Mouse (Mus musculus): ENCODE results near the gene Tbx15. TPM values are rescaled to one million over a fixed set of nuclear protein-coding genes. Genes with fewer than 3 reads are reported as not detected.
A peak's percentile ranks its signal among the peaks of the same experiment; 100 is the strongest.

Gene Tbx15
- polyA plus RNA-seq, 1 experiment from 2014 or later, result 0.92 TPM

- Histone ChIP-seq H3K4me3 (replicated peaks; ENCODE audit: low read depth, low read length) (no peak overlapping the region), H3K9ac (replicated peaks; ENCODE audit: low read length) (no peak overlapping the region), H3K36me3 (ENCODE audit: control insufficient read depth, insufficient read depth, low read length) (no peaks in the 10 kb centered on the region), H3K4me2 (ENCODE audit: low read length) (no peak overlapping the region), H3K4me1 (ENCODE audit: control insufficient read depth, insufficient read depth, low read length) (no peaks in the 10 kb centered on the region), H3K9me3 (ENCODE audit: control insufficient read depth, low read length) (no peaks in the 10 kb centered on the region), H3K27me3 (ENCODE audit: control insufficient read depth, insufficient read depth, low read length) (peaks cover 96% of the 10 kb centered on the region), H3K27ac (replicated peaks; ENCODE audit: low read depth, low read length) (no peak overlapping the region)
- 32% methylated on average over 2 of the region's 2 CpGs for WGBS
- DNase-seq (peak; percentile 32), ATAC-seq (ENCODE audit: low FRiP score, low TSS enrichment) (no peak)
Measured at GRCm38 (mm10) chr3:99260395-99260794, 20.2 kb downstream of the Tbx15 start.

GRCm38 (mm10) chr3:99261371-99261791 lies 21.2 kb downstream of the Tbx15 start:
- DNase-seq (peak; percentile 37), ATAC-seq (ENCODE audit: low FRiP score, low TSS enrichment) (no peak)
- Histone ChIP-seq H3K4me2 (ENCODE audit: low read length) (no peak overlapping the region), H3K27me3 (ENCODE audit: control insufficient read depth, insufficient read depth, low read length) (peaks cover 96% of the 10 kb centered on the region), H3K4me3 (replicated peaks; ENCODE audit: low read depth, low read length) (no peak overlapping the region), H3K36me3 (ENCODE audit: control insufficient read depth, insufficient read depth, low read length) (no peaks in the 10 kb centered on the region), H3K9me3 (ENCODE audit: control insufficient read depth, low read length) (no peaks in the 10 kb centered on the region), H3K9ac (replicated peaks; ENCODE audit: low read length) (no peak overlapping the region), H3K4me1 (ENCODE audit: control insufficient read depth, insufficient read depth, low read length) (no peaks in the 10 kb centered on the region), H3K27ac (replicated peaks; ENCODE audit: low read depth, low read length) (no peak overlapping the region)
- 3% methylated on average over 18 of the region's 18 CpGs for WGBS

- Histone ChIP-seq H3K9me3 (ENCODE audit: control insufficient read depth, low read length) (no peaks in the 10 kb centered on the region), H3K9ac (replicated peaks; ENCODE audit: low read length) (no peak overlapping the region), H3K36me3 (ENCODE audit: control insufficient read depth, insufficient read depth, low read length) (no peaks in the 10 kb centered on the region), H3K27ac (replicated peaks; ENCODE audit: low read depth, low read length) (no peak overlapping the region), H3K4me2 (ENCODE audit: low read length) (no peak overlapping the region), H3K4me1 (ENCODE audit: control insufficient read depth, insufficient read depth, low read length) (no peaks in the 10 kb centered on the region), H3K27me3 (ENCODE audit: control insufficient read depth, insufficient read depth, low read length) (peaks cover 97% of the 10 kb centered on the region), H3K4me3 (replicated peaks; ENCODE audit: low read depth, low read length) (no peak overlapping the region)
- ATAC-seq (ENCODE audit: low FRiP score, low TSS enrichment), result no peak
- peak; percentile 27 for DNase-seq
- WGBS, result 3% methylated on average over 2 of the region's 2 CpGs
Measured at GRCm38 (mm10) chr3:99261986-99262385, 21.8 kb downstream of the Tbx15 start.

GRCm38 (mm10) chr3:99263471-99263903 lies 23.3 kb downstream of the Tbx15 start:
- no peak overlapping the region for H3K9ac ChIP-seq (replicated peaks; ENCODE audit: low read length)
- DNase-seq, result peak; percentile 26
- no peak overlapping the region for H3K4me3 ChIP-seq (replicated peaks; ENCODE audit: low read depth, low read length)
- no peak overlapping the region for H3K27ac ChIP-seq (replicated peaks; ENCODE audit: low read depth, low read length)
- 13% methylated on average over 9 of the region's 9 CpGs for WGBS
- no peaks in the 10 kb centered on the region for H3K4me1 ChIP-seq (ENCODE audit: control insufficient read depth, insufficient read depth, low read length)
- no peaks in the 10 kb centered on the region for H3K9me3 ChIP-seq (ENCODE audit: control insufficient read depth, low read length)
- no peak for ATAC-seq (ENCODE audit: low FRiP score, low TSS enrichment)
- H3K36me3 ChIP-seq (ENCODE audit: control insufficient read depth, insufficient read depth, low read length), result no peaks in the 10 kb centered on the region
- peaks cover 85% of the 10 kb centered on the region for H3K27me3 ChIP-seq (ENCODE audit: control insufficient read depth, insufficient read depth, low read length)
- H3K4me2 ChIP-seq (ENCODE audit: low read length), result no peak overlapping the region

GRCm38 (mm10) chr3:99264695-99265094 lies 24.5 kb downstream of the Tbx15 start:
- no peak for DNase-seq
- 24% methylated on average over 7 of the region's 7 CpGs for WGBS
- Histone ChIP-seq H3K36me3 (ENCODE audit: control insufficient read depth, insufficient read depth, low read length) (no peaks in the 10 kb centered on the region), H3K4me3 (replicated peaks; ENCODE audit: low read depth, low read length) (no peak overlapping the region), H3K27me3 (ENCODE audit: control insufficient read depth, insufficient read depth, low read length) (peaks cover 74% of the 10 kb centered on the region), H3K9me3 (ENCODE audit: control insufficient read depth, low read length) (no peaks in the 10 kb centered on the region), H3K4me2 (ENCODE audit: low read length) (no peak overlapping the region), H3K9ac (replicated peaks; ENCODE audit: low read length) (no peak overlapping the region), H3K4me1 (ENCODE audit: control insufficient read depth, insufficient read depth, low read length) (no peaks in the 10 kb centered on the region), H3K27ac (replicated peaks; ENCODE audit: low read depth, low read length) (no peak overlapping the region)
- no peak for ATAC-seq (ENCODE audit: low FRiP score, low TSS enrichment)

- 29% methylated on average over 10 of the region's 10 CpGs for WGBS
- ATAC-seq (ENCODE audit: low FRiP score, low TSS enrichment) (no peak), DNase-seq (peak; percentile 18)
- no peak overlapping the region for H3K4me2 ChIP-seq (ENCODE audit: low read length)
- H3K9me3 ChIP-seq (ENCODE audit: control insufficient read depth, low read length), result no peaks in the 10 kb centered on the region
- peaks cover 54% of the 10 kb centered on the region for H3K27me3 ChIP-seq (ENCODE audit: control insufficient read depth, insufficient read depth, low read length)
- H3K27ac ChIP-seq (replicated peaks; ENCODE audit: low read depth, low read length), result no peak overlapping the region
- H3K36me3 ChIP-seq (ENCODE audit: control insufficient read depth, insufficient read depth, low read length), result no peaks in the 10 kb centered on the region
- H3K9ac ChIP-seq (replicated peaks; ENCODE audit: low read length), result no peak overlapping the region
- no peaks in the 10 kb centered on the region for H3K4me1 ChIP-seq (ENCODE audit: control insufficient read depth, insufficient read depth, low read length)
- H3K4me3 ChIP-seq (replicated peaks; ENCODE audit: low read depth, low read length), result no peak overlapping the region
Measured at GRCm38 (mm10) chr3:99266752-99267303, 26.6 kb downstream of the Tbx15 start.

GRCm38 (mm10) chr3:99277973-99278580 lies 37.9 kb downstream of the Tbx15 start:
- no peak overlapping the region for H3K9ac ChIP-seq (replicated peaks; ENCODE audit: low read length)
- ATAC-seq (ENCODE audit: low FRiP score, low TSS enrichment) (no peak), DNase-seq (peak; percentile 15)
- no peaks in the 10 kb centered on the region for H3K27me3 ChIP-seq (ENCODE audit: control insufficient read depth, insufficient read depth, low read length)
- 37% methylated on average over 12 of the region's 12 CpGs for WGBS
- H3K4me2 ChIP-seq (ENCODE audit: low read length), result no peak overlapping the region
- no peaks in the 10 kb centered on the region for H3K36me3 ChIP-seq (ENCODE audit: control insufficient read depth, insufficient read depth, low read length)
- H3K27ac ChIP-seq (replicated peaks; ENCODE audit: low read depth, low read length), result no peak overlapping the region
- H3K4me3 ChIP-seq (replicated peaks; ENCODE audit: low read depth, low read length), result no peak overlapping the region
- H3K4me1 ChIP-seq (ENCODE audit: control insufficient read depth, insufficient read depth, low read length), result no peaks in the 10 kb centered on the region
- H3K9me3 ChIP-seq (ENCODE audit: control insufficient read depth, low read length), result no peaks in the 10 kb centered on the region

GRCm38 (mm10) chr3:99279718-99280117 lies 39.5 kb downstream of the Tbx15 start:
- H3K36me3 ChIP-seq (ENCODE audit: control insufficient read depth, insufficient read depth, low read length), result no peaks in the 10 kb centered on the region
- WGBS, result 90% methylated on average over 3 of the region's 3 CpGs
- no peaks in the 10 kb centered on the region for H3K9me3 ChIP-seq (ENCODE audit: control insufficient read depth, low read length)

GRCm38 (mm10) chr3:99281453-99281852 lies 41.3 kb downstream of the Tbx15 start:
- no peak for ATAC-seq (ENCODE audit: low FRiP score, low TSS enrichment)
- Histone ChIP-seq H3K27ac (replicated peaks; ENCODE audit: low read depth, low read length) (no peak overlapping the region), H3K4me2 (ENCODE audit: low read length) (no peak overlapping the region), H3K9me3 (ENCODE audit: control insufficient read depth, low read length) (no peaks in the 10 kb centered on the region), H3K4me3 (replicated peaks; ENCODE audit: low read depth, low read length) (no peak overlapping the region), H3K9ac (replicated peaks; ENCODE audit: low read length) (no peak overlapping the region), H3K36me3 (ENCODE audit: control insufficient read depth, insufficient read depth, low read length) (no peaks in the 10 kb centered on the region), H3K27me3 (ENCODE audit: control insufficient read depth, insufficient read depth, low read length) (no peaks in the 10 kb centered on the region), H3K4me1 (ENCODE audit: control insufficient read depth, insufficient read depth, low read length) (no peaks in the 10 kb centered on the region)
- no peak for DNase-seq
- 80% methylated on average over 4 of the region's 4 CpGs for WGBS

More at GRCm38 (mm10) chr3:99279718-99280117, 39.5 kb downstream of the Tbx15 start:
- Histone ChIP-seq H3K4me1 (ENCODE audit: control insufficient read depth, insufficient read depth, low read length) (no peaks in the 10 kb centered on the region), H3K27me3 (ENCODE audit: control insufficient read depth, insufficient read depth, low read length) (no peaks in the 10 kb centered on the region), H3K4me2 (ENCODE audit: low read length) (no peak overlapping the region), H3K27ac (replicated peaks; ENCODE audit: low read depth, low read length) (no peak overlapping the region), H3K9ac (replicated peaks; ENCODE audit: low read length) (no peak overlapping the region), H3K4me3 (replicated peaks; ENCODE audit: low read depth, low read length) (no peak overlapping the region)
- ATAC-seq (ENCODE audit: low FRiP score, low TSS enrichment) (no peak), DNase-seq (no peak)
